Mouse (Mus musculus): ENCODE measurements around the gene Mtx1.

- TF ChIP-seq GATA1 (IDR thresholded peaks at IDR 0.05; ENCODE audit: borderline replicate concordance, low read length) (no peak), FLI1 (IDR thresholded peaks at IDR 0.05; ENCODE audit: low read length) (no peak)
Measured at GRCm38 (mm10) chr3:89226900-89227299, at the start of gene Mtx1.
